Mouse (Mus musculus) liver, embryonic 11.5 days (tissue): Measurements from ENCODE around the gene Mfsd6l. TPM values are rescaled to one million over a fixed set of nuclear protein-coding genes. Genes with fewer than 3 reads are reported as not detected.

Experiments
- ATAC-seq: fragments of 200-750 bp; cut with Nextera tagmentation; replicated peaks from 2 replicates; pipeline ENCODE4 v1.8.0; 2017; ENCODE audit warnings: moderate number of reproducible peaks, mild to moderate bottlenecking, moderate TSS enrichment, moderate library complexity; ENCODE audit not compliant: low FRiP score
- DNase-seq: peaks from one replicate; pipeline ENCODE4 v3.0.0-alpha.2; 2017; ENCODE audit warnings: low spot score
- H3K27ac ChIP-seq: fragments of 300-500 bp; sonication (generic); 2 replicates; pipeline ENCODE4 v1.5.1; 2014; ENCODE audit warnings: mild to moderate bottlenecking, low read depth, low read length, control low read depth
- H3K27me3 ChIP-seq: fragments of 300-500 bp; sonication (generic); replicated peaks from 2 replicates; pipeline ENCODE4 v1.6.1; 2014; ENCODE audit warnings: low read length, mixed read lengths; ENCODE audit not compliant: control insufficient read depth, insufficient read depth
- H3K36me3 ChIP-seq: fragments of 300-500 bp; sonication (generic); 2 replicates; pipeline ENCODE4 v1.6.1; 2014; ENCODE audit warnings: mild to moderate bottlenecking, low read length, moderate library complexity, mixed read lengths; ENCODE audit not compliant: control insufficient read depth, insufficient read depth
- H3K4me1 ChIP-seq: fragments of 300-500 bp; sonication (generic); replicated peaks from 2 replicates; pipeline ENCODE4 v1.6.1; 2014; ENCODE audit warnings: low read length, mixed read lengths; ENCODE audit not compliant: control insufficient read depth, insufficient read depth
- H3K4me2 ChIP-seq: fragments of 300-500 bp; sonication (generic); 2 replicates; pipeline ENCODE4 v1.6.1; 2014; ENCODE audit warnings: mild to moderate bottlenecking, control low read depth, moderate library complexity
- H3K4me3 ChIP-seq: fragments of 300-500 bp; sonication (generic); 2 replicates; pipeline ENCODE4 v1.5.1; 2014; ENCODE audit warnings: low read depth, low read length, control low read depth
- H3K9ac ChIP-seq: fragments of 300-500 bp; sonication (generic); 2 replicates; pipeline ENCODE4 v1.6.1; 2014; ENCODE audit warnings: low read depth, low read length, control low read depth
- H3K9me3 ChIP-seq: fragments of 300-500 bp; sonication (generic); 2 replicates; pipeline ENCODE4 v1.6.1; 2016; ENCODE audit warnings: low read length, inconsistent platforms, mixed read lengths; ENCODE audit not compliant: control insufficient read depth
- WGBS: fragments of 180-500 bp; shearing (Covaris S2); extraction: QIAGEN DNeasy Blood & Tissue Kit; methylation state at CpG from one replicate; pipeline ENCODE4 v1.1.7; 2014; 5-methylcytosine and 5-hydroxymethylcytosine counted together
- polyA plus RNA-seq: library from polyadenylated mRNA; unstranded; fragments of >200 nt; fragmentation: Nextera tagmentation; extraction: Ambion mirVana; gene quantifications from 2 replicates; pipeline ENCODE4 v1.2.1, GENCODE M21; 2014

The Mfsd6l gene
- polyA plus RNA-seq, 1 experiment from 2014 or later: not detected

DNA sequence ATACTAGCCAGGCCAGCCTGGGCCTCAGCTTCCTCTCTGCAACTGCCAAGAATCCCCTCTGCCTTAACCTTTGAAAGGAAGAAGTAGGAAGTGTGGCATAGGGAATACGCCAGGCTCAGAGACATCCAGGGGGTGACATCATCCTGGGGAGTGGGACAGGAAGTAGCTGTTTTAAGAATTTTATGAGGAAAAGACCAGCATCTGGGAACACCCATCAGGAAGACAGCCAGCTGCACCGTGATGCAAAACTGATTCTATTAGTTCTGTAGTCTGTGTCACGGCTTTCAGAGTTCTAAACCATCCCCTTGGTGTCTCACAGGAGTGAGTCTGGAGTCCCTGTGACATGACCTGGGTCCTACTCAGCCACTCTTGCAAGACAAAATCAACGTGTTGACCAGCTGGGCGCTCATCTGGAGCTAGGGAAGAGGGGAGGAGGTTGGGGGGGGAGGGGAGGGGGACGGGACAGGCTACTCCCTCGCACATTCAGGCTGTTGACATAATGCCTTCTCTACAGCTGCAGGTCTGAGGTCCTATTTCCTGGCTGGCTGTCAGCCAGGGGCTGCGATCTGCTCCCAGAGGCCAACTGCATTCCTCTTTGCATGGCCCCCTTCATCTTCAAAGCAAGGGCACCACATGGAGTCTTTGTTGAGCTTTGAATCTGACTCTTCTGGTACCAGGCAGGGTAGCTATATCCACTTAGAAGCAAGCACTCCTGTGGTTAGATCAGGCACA, 46.4 kb downstream of the Mfsd6l start:
- ATAC-seq (no peak), DNase-seq (no peak)
- Histone ChIP-seq H3K4me3 (no peak overlapping the region), H3K4me1 (peaks cover 20% of the 10 kb centered on the region), H3K36me3 (no peaks in the 10 kb centered on the region), H3K9me3 (no peaks in the 10 kb centered on the region), H3K27me3 (no peaks in the 10 kb centered on the region; the same call in 1 of the 2 replicates), H3K27ac (peak overlapping the region; percentile 54; the same call in 1 of the 2 replicates), H3K4me2 (no peak overlapping the region), H3K9ac (no peak overlapping the region)
- 18% methylated on average over 8 of the region's 8 CpGs for WGBS

DNA sequence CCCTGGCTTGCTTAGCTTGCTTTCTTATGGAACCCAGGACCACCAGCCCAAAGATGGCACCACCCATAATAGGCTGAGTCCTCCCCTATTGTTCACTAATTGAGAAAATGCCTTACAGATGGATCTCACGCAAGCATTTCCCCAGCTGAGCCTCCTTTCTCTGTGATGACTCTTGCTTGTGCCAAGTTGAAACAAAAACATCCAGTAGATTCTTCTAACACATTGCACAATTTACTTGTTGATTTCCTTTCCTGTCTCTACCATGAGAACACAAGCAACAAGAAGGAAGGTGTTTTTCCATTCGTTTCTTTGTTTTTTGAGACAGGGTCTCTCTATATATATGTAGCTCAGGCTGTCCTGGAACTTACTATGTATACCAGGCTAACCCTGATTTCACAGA, 51.1 kb downstream of the Mfsd6l start:
- no peak for ATAC-seq
- no peaks in the 10 kb centered on the region for H3K36me3 ChIP-seq
- no peak for DNase-seq
- H3K4me3 ChIP-seq: no peak overlapping the region
- H3K4me2 ChIP-seq: no peak overlapping the region
- H3K4me1 ChIP-seq: peaks cover 8% of the 10 kb centered on the region
- no peak overlapping the region for H3K27ac ChIP-seq
- no peaks in the 10 kb centered on the region for H3K27me3 ChIP-seq
- H3K9ac ChIP-seq: no peak overlapping the region
- no peaks in the 10 kb centered on the region for H3K9me3 ChIP-seq
- 75% methylated on average over 2 of the region's 2 CpGs for WGBS

Other genes with a start within 250 kb of the Mfsd6l start
- 0.13 and 0.40 TPM in 2 replicates for gene Ntn1, start 155.4 kb upstream of the Mfsd6l start, polyA plus RNA-seq
- 0.56 and 0.84 TPM in 2 replicates for gene Pik3r5, start 124.1 kb upstream of the Mfsd6l start, polyA plus RNA-seq
- gene Pik3r6, start 53.2 kb upstream of the Mfsd6l start, polyA plus RNA-seq: 1.8 and 1.9 TPM in 2 replicates
- 0.26 and 0.56 TPM in 2 replicates for gene Ccdc42, start 30.8 kb downstream of the Mfsd6l start, polyA plus RNA-seq
- gene Myh10, start 135.4 kb downstream of the Mfsd6l start, polyA plus RNA-seq: 70.3 and 76.5 TPM in 2 replicates